Mouse (Mus musculus) neutrophil, adult 59 days (primary cell): Measurements from ENCODE around the gene Mgst3. TPM values are rescaled to one million over a fixed set of nuclear protein-coding genes. Genes with fewer than 3 reads are reported as not detected.

Experiments used
- total RNA-seq, 2 experiments: library from RNA; stranded (reverse); gene quantifications; 1 replicate in 1 of 2; 2 replicates in 1 of 2; pipeline ENCODE4 v1.2.4; 2023

Mgst3 gene
- total RNA-seq: 10 to 100 TPM; 10.7 to 14.0 TPM

GRCm38 (mm10) chr1:167393683-167394492 is at the start of gene Mgst3:
Gene Mgst3, minus strand, starts transcription at chr1:167393841.

GRCm38 (mm10) chr1:167349815-167350596 is 43.6 kb downstream of the Mgst3 start, which contains the start of gene Aldh9a1:
Gene Aldh9a1, plus strand, starts transcription at chr1:167349991.

Other genes starting within 250 kb of the Mgst3 start
- gene Uck2, start 108.5 kb downstream of the Mgst3 start, total RNA-seq: 10 to 100 TPM; 38.6 to 40.5 TPM
- gene Tmco1, start 85.5 kb downstream of the Mgst3 start, total RNA-seq: 10 to 100 TPM; 33.9 to 38.7 TPM
- 10 to 100 TPM; 24.5 to 34.1 TPM for gene Aldh9a1, start 43.9 kb downstream of the Mgst3 start, total RNA-seq
- gene Lrrc52, start 72.9 kb upstream of the Mgst3 start, total RNA-seq: not detected
- gene Rxrg, start 204.5 kb upstream of the Mgst3 start, total RNA-seq: not detected